Mouse (Mus musculus): ENCODE results near the gene Ptprm. TPM values are rescaled to one million over a fixed set of nuclear protein-coding genes. Genes with fewer than 3 reads are reported as not detected.

Ptprm gene
- polyA plus RNA-seq, 1 experiment from 2014 or later, result 12.9 TPM

GRCm38 (mm10) chr17:67238866-67239265 lies 115.4 kb downstream of the Ptprm start:
- Histone ChIP-seq H3K27me3 (no peaks in the 10 kb centered on the region), H3K9me3 (no peaks in the 10 kb centered on the region), H3K4me3 (no peak overlapping the region), H3K4me2 (no peak overlapping the region), H3K4me1 (replicated peaks) (peaks cover 16% of the 10 kb centered on the region), H3K36me3 (no peaks in the 10 kb centered on the region), H3K9ac (no peak overlapping the region), H3K27ac (replicated peaks) (no peak overlapping the region)
- 94% methylated on average over 7 of the region's 7 CpGs for WGBS
- no peak for ATAC-seq (ENCODE audit: low read depth)

GRCm38 (mm10) chr17:67237407-67237806 lies 116.8 kb downstream of the Ptprm start:
- Histone ChIP-seq H3K4me2 (no peak overlapping the region), H3K27me3 (no peaks in the 10 kb centered on the region), H3K9me3 (no peaks in the 10 kb centered on the region), H3K36me3 (no peaks in the 10 kb centered on the region), H3K9ac (no peak overlapping the region), H3K4me1 (replicated peaks) (peaks cover 6% of the 10 kb centered on the region), H3K27ac (replicated peaks) (no peak overlapping the region; the same call in 1 of the 2 replicates), H3K4me3 (no peak overlapping the region)
- WGBS, result 72% methylated on average over 10 of the region's 10 CpGs
- peak; percentile 70; the same call in 1 of the 2 replicates for ATAC-seq (ENCODE audit: low read depth)

- Histone ChIP-seq H3K4me2 (no peak overlapping the region), H3K4me1 (replicated peaks) (no peaks in the 10 kb centered on the region; the same call in 1 of the 2 replicates), H3K4me3 (no peak overlapping the region), H3K9ac (no peak overlapping the region), H3K27me3 (no peaks in the 10 kb centered on the region), H3K36me3 (no peaks in the 10 kb centered on the region), H3K9me3 (no peaks in the 10 kb centered on the region), H3K27ac (replicated peaks) (no peak overlapping the region)
- ATAC-seq (ENCODE audit: low read depth), result no peak
- 82% methylated on average over 9 of the region's 9 CpGs for WGBS
These were observed 121.2 kb downstream of the Ptprm start for GRCm38 (mm10) chr17:67233063-67233462.

GRCm38 (mm10) chr17:67226991-67227390 lies 127.3 kb downstream of the Ptprm start:
- Histone ChIP-seq H3K9me3 (no peaks in the 10 kb centered on the region), H3K4me3 (no peak overlapping the region), H3K4me2 (no peak overlapping the region), H3K27ac (replicated peaks) (no peak overlapping the region), H3K27me3 (no peaks in the 10 kb centered on the region), H3K4me1 (replicated peaks) (no peaks in the 10 kb centered on the region; the same call in 1 of the 2 replicates), H3K9ac (no peak overlapping the region), H3K36me3 (no peaks in the 10 kb centered on the region)
- WGBS, result 73% methylated on average over 5 of the region's 5 CpGs
- ATAC-seq (ENCODE audit: low read depth), result no peak

GRCm38 (mm10) chr17:67215326-67215725 lies 138.9 kb downstream of the Ptprm start:
- Histone ChIP-seq H3K9me3 (no peaks in the 10 kb centered on the region), H3K36me3 (no peaks in the 10 kb centered on the region), H3K27ac (replicated peaks) (no peak overlapping the region), H3K27me3 (no peaks in the 10 kb centered on the region), H3K4me2 (no peak overlapping the region), H3K4me1 (replicated peaks) (peaks cover 14% of the 10 kb centered on the region), H3K9ac (no peak overlapping the region), H3K4me3 (no peak overlapping the region)
- 93% methylated on average over 1 of the region's 1 CpGs for whole genome bisulfite sequencing
- ATAC-seq (ENCODE audit: low read depth), result no peak

- Histone ChIP-seq H3K36me3 (no peaks in the 10 kb centered on the region), H3K27ac (replicated peaks) (no peak overlapping the region), H3K9ac (no peak overlapping the region), H3K4me3 (no peak overlapping the region), H3K27me3 (no peaks in the 10 kb centered on the region), H3K9me3 (no peaks in the 10 kb centered on the region), H3K4me2 (no peak overlapping the region), H3K4me1 (replicated peaks) (peaks cover 14% of the 10 kb centered on the region)
- WGBS, result 16% methylated on average over 3 of the region's 3 CpGs
- no peak for ATAC-seq (ENCODE audit: low read depth)
These were observed 140.5 kb downstream of the Ptprm start for GRCm38 (mm10) chr17:67213711-67214110.

GRCm38 (mm10) chr17:67209676-67210344 lies 144.4 kb downstream of the Ptprm start:
- Histone ChIP-seq H3K27me3 (no peaks in the 10 kb centered on the region), H3K9me3 (no peaks in the 10 kb centered on the region), H3K9ac (no peak overlapping the region), H3K4me1 (replicated peaks) (peaks cover 14% of the 10 kb centered on the region), H3K36me3 (no peaks in the 10 kb centered on the region), H3K4me3 (no peak overlapping the region), H3K27ac (replicated peaks) (no peak overlapping the region), H3K4me2 (no peak overlapping the region)
- no peak for ATAC-seq (ENCODE audit: low read depth)
- 81% methylated on average over 8 of the region's 8 CpGs for WGBS

GRCm38 (mm10) chr17:67208600-67208999 lies 145.7 kb downstream of the Ptprm start:
- no peak for ATAC-seq (ENCODE audit: low read depth)
- Histone ChIP-seq H3K9ac (no peak overlapping the region), H3K9me3 (no peaks in the 10 kb centered on the region), H3K4me2 (no peak overlapping the region), H3K36me3 (no peaks in the 10 kb centered on the region), H3K4me3 (no peak overlapping the region), H3K27ac (replicated peaks) (no peak overlapping the region), H3K27me3 (no peaks in the 10 kb centered on the region), H3K4me1 (replicated peaks) (peaks cover 7% of the 10 kb centered on the region)
- 85% methylated on average over 5 of the region's 5 CpGs for WGBS

GRCm38 (mm10) chr17:67206984-67207383 lies 147.3 kb downstream of the Ptprm start:
- Histone ChIP-seq H3K27me3 (no peaks in the 10 kb centered on the region), H3K36me3 (no peaks in the 10 kb centered on the region), H3K4me1 (replicated peaks) (no peaks in the 10 kb centered on the region), H3K4me2 (no peak overlapping the region), H3K4me3 (no peak overlapping the region), H3K9ac (no peak overlapping the region), H3K9me3 (no peaks in the 10 kb centered on the region), H3K27ac (replicated peaks) (no peak overlapping the region)
- whole genome bisulfite sequencing, result 98% methylated on average over 4 of the region's 4 CpGs
- ATAC-seq (ENCODE audit: low read depth), result no peak

GRCm38 (mm10) chr17:67201151-67201550 lies 153.1 kb downstream of the Ptprm start:
- no peaks in the 10 kb centered on the region for H3K9me3 ChIP-seq
- 52% methylated on average over 7 of the region's 7 CpGs for WGBS

GRCm38 (mm10) chr17:67193728-67194127 lies 160.5 kb downstream of the Ptprm start:
- no peak overlapping the region for H3K9ac ChIP-seq
- H3K4me2 ChIP-seq, result no peak overlapping the region
- no peaks in the 10 kb centered on the region for H3K36me3 ChIP-seq
- no peak for ATAC-seq (ENCODE audit: low read depth)
- no peaks in the 10 kb centered on the region for H3K9me3 ChIP-seq
- 66% methylated on average over 5 of the region's 5 CpGs for WGBS
- no peak overlapping the region for H3K4me3 ChIP-seq
- H3K4me1 ChIP-seq (replicated peaks), result peaks cover 12% of the 10 kb centered on the region
- H3K27me3 ChIP-seq, result no peaks in the 10 kb centered on the region
- H3K27ac ChIP-seq (replicated peaks), result no peak overlapping the region

More at GRCm38 (mm10) chr17:67201151-67201550, 153.1 kb downstream of the Ptprm start:
- H3K36me3 ChIP-seq, result no peaks in the 10 kb centered on the region
- no peak for ATAC-seq (ENCODE audit: low read depth)
- no peak overlapping the region for H3K4me2 ChIP-seq
- H3K9ac ChIP-seq, result no peak overlapping the region
- peaks cover 15% of the 10 kb centered on the region for H3K4me1 ChIP-seq (replicated peaks)
- H3K4me3 ChIP-seq, result no peak overlapping the region
- H3K27ac ChIP-seq (replicated peaks), result no peak overlapping the region
- no peaks in the 10 kb centered on the region for H3K27me3 ChIP-seq

GRCm38 (mm10) chr17:67188514-67188913 lies 165.7 kb downstream of the Ptprm start:
- Histone ChIP-seq H3K9ac (no peak overlapping the region), H3K4me1 (replicated peaks) (0 out of 2 replicates have a peak, but pooled peaks cover 4% of the 10 kb centered on the region), H3K27ac (replicated peaks) (no peak overlapping the region), H3K9me3 (no peaks in the 10 kb centered on the region), H3K4me2 (no peak overlapping the region), H3K4me3 (no peak overlapping the region), H3K36me3 (no peaks in the 10 kb centered on the region), H3K27me3 (no peaks in the 10 kb centered on the region)
- 92% methylated on average over 2 of the region's 2 CpGs for WGBS
- no peak for ATAC-seq (ENCODE audit: low read depth)

GRCm38 (mm10) chr17:67186879-67187278 lies 167.4 kb downstream of the Ptprm start:
- Histone ChIP-seq H3K27ac (replicated peaks) (no peak overlapping the region), H3K9me3 (no peaks in the 10 kb centered on the region), H3K36me3 (no peaks in the 10 kb centered on the region), H3K9ac (no peak overlapping the region), H3K27me3 (no peaks in the 10 kb centered on the region), H3K4me3 (no peak overlapping the region), H3K4me2 (no peak overlapping the region), H3K4me1 (replicated peaks) (0 out of 2 replicates have a peak, but pooled peaks cover 4% of the 10 kb centered on the region)
- 69% methylated on average over 6 of the region's 6 CpGs for WGBS
- no peak for ATAC-seq (ENCODE audit: low read depth)

Measured in neural tube, embryonic 13.5 days (tissue).